Comparison of ENCODE assay signal across 20 mouse cellular contexts in the genomic region with DNA sequence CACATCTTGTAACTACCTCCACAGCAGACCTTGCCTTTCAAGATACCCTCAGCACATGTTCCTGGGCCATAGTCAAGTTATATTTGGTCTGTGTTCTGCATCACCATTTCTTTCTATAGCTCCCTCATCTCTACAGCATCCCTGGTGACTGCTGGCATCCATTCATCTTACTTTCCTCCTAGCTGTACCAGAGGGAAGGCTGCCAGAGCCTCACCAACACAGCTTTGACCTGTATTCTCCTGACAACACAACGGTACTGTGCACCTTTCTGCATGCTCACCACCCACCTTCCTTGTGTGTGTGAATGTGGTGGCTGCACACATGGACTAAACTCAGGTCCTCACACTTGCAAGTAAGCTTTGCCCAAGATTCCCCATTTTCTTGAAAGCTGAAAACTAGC. TPM values are rescaled to one million over a fixed set of nuclear protein-coding genes. Genes with fewer than 3 reads are reported as not detected.
DNase-seq lines count a peak whose midpoint lies in the region.
"Had no signal": no experiment of that assay in that cellular context is flagged by ENCODE, and none has a peak within 500 bp of the region (broad histone marks: within the 10 kb centered on the region; RNA-seq: fewer than 3 reads in every experiment).

No protein-coding gene starts in this region.

- no peaks in the 10 kb centered on the region for H3K27me3 ChIP-seq in heart, embryonic 10.5 days (ENCODE audit: insufficient read depth, poor library complexity, severe bottlenecking)
- H3K27me3 ChIP-seq: forebrain, embryonic 12.5 days; hindbrain, embryonic 12.5 days; limb, embryonic 13.5 days; midbrain, embryonic 15.5 days had no signal

- 79% methylated on average over 1 of the region's 1 CpGs for WGBS in heart, embryonic 10.5 days

- H3K4me1 ChIP-seq in heart, embryonic 10.5 days, result peaks cover 24% of the 10 kb centered on the region
- H3K4me1 ChIP-seq: forebrain, embryonic 12.5 days; midbrain, embryonic 15.5 days had no signal

- peak; percentile 36 to 49 for DNase-seq in frontal cortex, postnatal 36 days (ENCODE audit: low spot score in 2 of 2)
- DNase-seq in frontal cortex, postnatal 14 days (ENCODE audit: low spot score in 2 of 2), result no peak
- DNase-seq in right cerebral cortex, postnatal 25 days, result peak; percentile 47
- DNase-seq in right cerebral cortex, postnatal 4 days, result no peak
- peak; percentile 61 to 71 for DNase-seq in cerebellum, postnatal 14 days
- no peak for DNase-seq in heart, embryonic 10.5 days (ENCODE audit: low spot score)
- DNase-seq in thymus, postnatal 4 days, result no peak
- DNase-seq: adrenal gland, postnatal 14 days; heart, postnatal 14 days; kidney, adult 18-20 months; layer of hippocampus, postnatal 36 days; thymus, postnatal 14 days had no signal

- no peaks in the 10 kb centered on the region for H3K9me3 ChIP-seq in heart, embryonic 10.5 days
- H3K9me3 ChIP-seq: forebrain, embryonic 12.5 days; G1E; hindbrain, embryonic 12.5 days; limb, embryonic 13.5 days; midbrain, embryonic 15.5 days had no signal

- H3K36me3 ChIP-seq in heart, embryonic 10.5 days, result 0 out of 2 replicates have a peak, but pooled peaks cover 2% of the 10 kb centered on the region
- H3K36me3 ChIP-seq: midbrain, embryonic 15.5 days had no signal

- H3K27ac ChIP-seq in heart, embryonic 10.5 days, result no peak overlapping the region
- H3K27ac ChIP-seq: forebrain, embryonic 12.5 days; hindbrain, embryonic 12.5 days; kidney, postnatal 0 days; limb, embryonic 13.5 days; liver, embryonic 14.5 days; midbrain, embryonic 15.5 days had no signal

- no peak overlapping the region for H3K4me3 ChIP-seq in heart, embryonic 10.5 days
- H3K4me3 ChIP-seq: forebrain, embryonic 12.5 days; hindbrain, embryonic 12.5 days; limb, embryonic 13.5 days; midbrain, embryonic 15.5 days; myocyte had no signal

RNA-seq across cellular contexts. Expression of gene Ubqln1, which starts 12.6 kb away (rescaled TPM):
- 100 and 119 TPM in 2 replicates for polyA plus RNA-seq in heart, embryonic 10.5 days (2016; fragmentation: Nextera tagmentation; extraction: Ambion mirVana)

RNA-seq across cellular contexts. Expression of gene Idnk, which starts 45.5 kb away (rescaled TPM):
- polyA plus RNA-seq in heart, embryonic 10.5 days (2016; fragmentation: Nextera tagmentation; extraction: Ambion mirVana), result 35.0 and 36.5 TPM in 2 replicates

Comparison
In these comparisons a context has a peak if more than half of its experiments do, and no peak if none do; other contexts are left out.
1. DNase-seq: peak in frontal cortex, postnatal 36 days (2 of 2), right cerebral cortex, postnatal 25 days (single experiment) and cerebellum, postnatal 14 days (2 of 2); none in frontal cortex, postnatal 14 days (0 of 2), right cerebral cortex, postnatal 4 days (single experiment), heart, embryonic 10.5 days (single experiment) and thymus, postnatal 4 days (single experiment).